Mouse (Mus musculus) liver, embryonic 13.5 days (tissue): ENCODE results near the gene Eed. TPM values are rescaled to one million over a fixed set of nuclear protein-coding genes. Genes with fewer than 3 reads are reported as not detected.

Experiments
- ATAC-seq: fragments of 200-750 bp; cut with Nextera tagmentation; 2 replicates; pipeline ENCODE4 v1.8.0; 2017; ENCODE audit warnings: low read depth, mild to moderate bottlenecking, moderate number of reproducible peaks, moderate library complexity
- DNase-seq: peaks from one replicate; pipeline ENCODE4 v3.0.0; 2022
- H3K27ac ChIP-seq: fragments of 300-500 bp; sonication (generic); 2 replicates; pipeline ENCODE4 v1.5.1; 2015; ENCODE audit warnings: moderate library complexity, mild to moderate bottlenecking, inconsistent platforms
- H3K27me3 ChIP-seq: fragments of 300-500 bp; sonication (generic); 2 replicates; pipeline ENCODE4 v1.6.1; 2015; ENCODE audit warnings: mild to moderate bottlenecking, inconsistent platforms
- H3K36me3 ChIP-seq: fragments of 300-500 bp; sonication (generic); 2 replicates; pipeline ENCODE4 v1.6.1; 2015; ENCODE audit warnings: mild to moderate bottlenecking, inconsistent platforms
- H3K4me1 ChIP-seq: fragments of 300-500 bp; sonication (generic); replicated peaks from 2 replicates; pipeline ENCODE4 v1.6.1; 2015; ENCODE audit warnings: inconsistent platforms
- H3K4me2 ChIP-seq: fragments of 300-500 bp; sonication (generic); 2 replicates; pipeline ENCODE4 v1.6.1; 2015; ENCODE audit warnings: inconsistent platforms, mild to moderate bottlenecking, moderate library complexity
- H3K4me3 ChIP-seq: fragments of 300-500 bp; sonication (generic); replicated peaks from 2 replicates; pipeline ENCODE4 v1.5.1; 2015; ENCODE audit warnings: mild to moderate bottlenecking, inconsistent platforms
- H3K9ac ChIP-seq: fragments of 300-500 bp; sonication (generic); 2 replicates; pipeline ENCODE4 v1.6.1; 2015; ENCODE audit warnings: mild to moderate bottlenecking, inconsistent platforms
- H3K9me3 ChIP-seq: fragments of 300-500 bp; sonication (generic); replicated peaks from 2 replicates; pipeline ENCODE4 v1.6.1; 2016; ENCODE audit warnings: inconsistent platforms
- WGBS: fragments of 180-500 bp; shearing (Covaris S2); methylation state at CpG from one replicate; pipeline ENCODE4 v1.1.7; 2015; ENCODE audit not compliant: insufficient replicate concordance; 5-methylcytosine and 5-hydroxymethylcytosine counted together
- polyA plus RNA-seq: library from polyadenylated mRNA; unstranded; fragments of >200 nt; fragmentation: Nextera tagmentation; extraction: Ambion mirVana; gene quantifications from 2 replicates; pipeline ENCODE4 v1.2.1, GENCODE M21; 2015

The Eed gene
- polyA plus RNA-seq, 1 experiment from 2014 or later, result 45.1 TPM

GRCm38 (mm10) chr7:89907950-89908349 is 72.8 kb downstream of the Eed start:
- DNase-seq (peak; percentile 43), ATAC-seq (no peak)
- no peaks in the 10 kb centered on the region for H3K27me3 ChIP-seq
- no peak overlapping the region for H3K9ac ChIP-seq
- H3K4me1 ChIP-seq, result peaks cover 9% of the 10 kb centered on the region; the same call in 1 of the 2 replicates
- no peaks in the 10 kb centered on the region for H3K9me3 ChIP-seq
- no peaks in the 10 kb centered on the region for H3K36me3 ChIP-seq
- WGBS, result 18% methylated on average over 8 of the region's 8 CpGs
- no peak overlapping the region for H3K4me3 ChIP-seq
- H3K4me2 ChIP-seq, result no peak overlapping the region
- H3K27ac ChIP-seq, result no peak overlapping the region

Other genes with a start within 250 kb of the Eed start
- not detected in 2 replicates for gene Ccdc81, start 77.4 kb downstream of the Eed start, polyA plus RNA-seq
- gene Hikeshi, start 39.8 kb downstream of the Eed start, polyA plus RNA-seq, result 87.8 and 95.3 TPM in 2 replicates
- gene Picalm, start 149.2 kb upstream of the Eed start, polyA plus RNA-seq, result 51.1 and 58.4 TPM in 2 replicates